Mouse (Mus musculus) lung, embryonic 16.5 days (tissue): ENCODE measurements around the gene Taf1a. TPM values are rescaled to one million over a fixed set of nuclear protein-coding genes. Genes with fewer than 3 reads are reported as not detected.
"Not testable (repeated sequence)": the region's sequence is repeated elsewhere in the genome, so short reads cannot be mapped to it uniquely, and the experiment has no call there.

Source experiments
- ATAC-seq: fragments of 200-750 bp; cut with Nextera tagmentation; 2 replicates; pipeline ENCODE4 v1.8.0; 2017; ENCODE audit warnings: low read depth, mild to moderate bottlenecking, moderate library complexity
- H3K27ac ChIP-seq: fragments of 300-500 bp; sonication (generic); 2 replicates; pipeline ENCODE4 v1.5.1; 2014; ENCODE audit warnings: mild to moderate bottlenecking, control low read depth, low read length
- H3K27me3 ChIP-seq: fragments of 300-500 bp; sonication (generic); 2 replicates; pipeline ENCODE4 v1.6.1; 2014; ENCODE audit warnings: low read depth, low read length, mixed read lengths; ENCODE audit not compliant: control insufficient read depth, insufficient read depth
- H3K36me3 ChIP-seq: fragments of 300-500 bp; sonication (generic); 2 replicates; pipeline ENCODE4 v1.6.1; 2014; ENCODE audit warnings: low read length; ENCODE audit not compliant: control insufficient read depth, insufficient read depth
- H3K4me1 ChIP-seq: fragments of 300-500 bp; sonication (generic); replicated peaks from 2 replicates; pipeline ENCODE4 v1.6.1; 2014; ENCODE audit warnings: low read length, mixed read lengths; ENCODE audit not compliant: control insufficient read depth, insufficient read depth
- H3K4me2 ChIP-seq: fragments of 300-500 bp; sonication (generic); 2 replicates; pipeline ENCODE4 v1.6.1; 2014; ENCODE audit warnings: low read depth, low read length, control low read depth
- H3K4me3 ChIP-seq: fragments of 300-500 bp; sonication (generic); 2 replicates; pipeline ENCODE4 v1.5.1; 2014; ENCODE audit warnings: mild to moderate bottlenecking, low read length, control low read depth
- H3K9ac ChIP-seq: fragments of 300-500 bp; sonication (generic); 2 replicates; pipeline ENCODE4 v1.6.1; 2014; ENCODE audit warnings: low read length, control low read depth
- H3K9me3 ChIP-seq: fragments of 300-500 bp; sonication (generic); 2 replicates; pipeline ENCODE4 v1.6.1; 2016; ENCODE audit warnings: low read length; ENCODE audit not compliant: control insufficient read depth
- WGBS: fragments of 180-500 bp; shearing (Covaris S2); extraction: QIAGEN DNeasy Blood & Tissue Kit; methylation state at CpG from one replicate; pipeline ENCODE4 v1.1.7; 2014; 5-methylcytosine and 5-hydroxymethylcytosine counted together
- polyA plus RNA-seq: library from polyadenylated mRNA; unstranded; fragments of >200 nt; fragmentation: Nextera tagmentation; extraction: Ambion mirVana; gene quantifications from 2 replicates; pipeline ENCODE4 v1.2.1, GENCODE M21; 2015

Gene Taf1a
- polyA plus RNA-seq = 20.6 and 21.5 TPM in 2 replicates

- peaks cover 8% of the 10 kb centered on the region; the same call in 1 of the 2 replicates for H3K36me3 ChIP-seq
- peak within 1 kb of the TSS; percentile 75 for H3K4me2 ChIP-seq
- H3K4me3 ChIP-seq = peak within 1 kb of the TSS; percentile 88
- peak within 1 kb of the TSS; percentile 72 for H3K9ac ChIP-seq
- no peaks in the 10 kb centered on the region for H3K9me3 ChIP-seq
- 5% methylated on average over 44 of the region's 44 CpGs for WGBS
- peaks cover 4% of the 10 kb centered on the region; the same call in 1 of the 2 replicates for H3K27me3 ChIP-seq
- peak within 1 kb of the TSS; percentile 64; the same call in 1 of the 2 replicates for H3K27ac ChIP-seq
- ATAC-seq = peak; percentile 99
- H3K4me1 ChIP-seq = peaks cover 7% of the 10 kb centered on the region
Measured at GRCm38 (mm10) chr1:183388426-183389406, at the start of gene Taf1a. Gene Taf1a (plus strand): TSS chr1:183388981.

- not testable (repeated sequence) for H3K4me2 ChIP-seq, H3K9ac ChIP-seq, H3K27ac ChIP-seq, H3K9me3 ChIP-seq, H3K4me3 ChIP-seq, ATAC-seq, H3K27me3 ChIP-seq, H3K4me1 ChIP-seq
- WGBS = 100% methylated on average over 1 of the region's 1 CpGs
- H3K36me3 ChIP-seq = peaks cover 19% of the 10 kb centered on the region
Measured at GRCm38 (mm10) chr1:183342902-183343301, 45.9 kb upstream of the Taf1a start.

- peak; percentile 98 for ATAC-seq
- Histone ChIP-seq H3K4me1 (peaks cover 8% of the 10 kb centered on the region; the same call in 1 of the 2 replicates), H3K4me3 (peak overlapping the region; percentile 81), H3K36me3 (peaks cover 15% of the 10 kb centered on the region), H3K27ac (peak overlapping the region; percentile 80), H3K9me3 (no peaks in the 10 kb centered on the region), H3K4me2 (peak overlapping the region; percentile 93), H3K9ac (peak overlapping the region; percentile 86), H3K27me3 (no peaks in the 10 kb centered on the region)
- under 1% methylated on average over 72 of the region's 72 CpGs for WGBS
Measured at GRCm38 (mm10) chr1:183344886-183345816, 43.6 kb upstream of the Taf1a start.

DNA sequence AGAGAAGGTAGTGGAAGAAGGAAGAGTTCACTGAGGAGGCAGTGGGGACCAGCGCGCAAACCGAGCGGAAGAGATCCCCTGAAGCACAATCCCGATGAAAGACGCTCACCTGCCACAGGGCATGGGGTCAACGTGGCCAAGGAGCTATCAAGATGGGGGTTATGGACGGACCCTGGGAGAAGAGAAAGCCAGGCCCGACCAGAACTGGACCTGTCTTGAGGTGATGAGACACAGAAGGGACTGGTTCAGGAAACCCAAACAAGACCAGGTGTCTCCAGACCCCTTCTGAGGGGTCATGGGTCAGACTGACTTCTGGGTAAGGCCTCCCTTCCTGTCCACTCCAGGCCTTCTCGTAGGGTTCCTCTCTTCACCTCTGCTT, 43.0 kb upstream of the Taf1a start:
- H3K4me2 ChIP-seq = peak overlapping the region; percentile 93
- H3K27ac ChIP-seq = peak overlapping the region; percentile 80
- peaks cover 20% of the 10 kb centered on the region for H3K36me3 ChIP-seq
- 2% methylated on average over 10 of the region's 10 CpGs for WGBS
- peak overlapping the region; percentile 86 for H3K9ac ChIP-seq
- H3K9me3 ChIP-seq = no peaks in the 10 kb centered on the region
- H3K27me3 ChIP-seq = no peaks in the 10 kb centered on the region
- no peak; the same call in 1 of the 2 replicates for ATAC-seq
- peaks cover 8% of the 10 kb centered on the region; the same call in 1 of the 2 replicates for H3K4me1 ChIP-seq
- H3K4me3 ChIP-seq = peak overlapping the region; percentile 81

GRCm38 (mm10) chr1:183349840-183350239, 38.9 kb upstream of the Taf1a start:
- no peak overlapping the region for H3K4me3 ChIP-seq
- H3K9me3 ChIP-seq = no peaks in the 10 kb centered on the region
- H3K27ac ChIP-seq = no peak overlapping the region
- WGBS = 20% methylated on average over 6 of the region's 6 CpGs
- peaks cover 20% of the 10 kb centered on the region for H3K36me3 ChIP-seq
- no peak overlapping the region for H3K4me2 ChIP-seq
- no peak overlapping the region for H3K9ac ChIP-seq
- no peak for ATAC-seq
- peaks cover 8% of the 10 kb centered on the region; the same call in 1 of the 2 replicates for H3K4me1 ChIP-seq
- H3K27me3 ChIP-seq = no peaks in the 10 kb centered on the region

GRCm38 (mm10) chr1:183358901-183359300, 29.9 kb upstream of the Taf1a start:
- no peak overlapping the region for H3K4me3 ChIP-seq
- no peaks in the 10 kb centered on the region for H3K9me3 ChIP-seq
- WGBS = 93% methylated on average over 3 of the region's 3 CpGs
- ATAC-seq = no peak
- H3K9ac ChIP-seq = no peak overlapping the region
- H3K4me2 ChIP-seq = no peak overlapping the region
- H3K27ac ChIP-seq = no peak overlapping the region
- H3K36me3 ChIP-seq = peaks cover 30% of the 10 kb centered on the region
- H3K4me1 ChIP-seq = no peaks in the 10 kb centered on the region; the same call in 1 of the 2 replicates
- H3K27me3 ChIP-seq = no peaks in the 10 kb centered on the region

GRCm38 (mm10) chr1:183362301-183362700, 26.5 kb upstream of the Taf1a start:
- no peak overlapping the region for H3K9ac ChIP-seq
- H3K9me3 ChIP-seq = no peaks in the 10 kb centered on the region
- ATAC-seq = no peak
- H3K27me3 ChIP-seq = no peaks in the 10 kb centered on the region
- no peak overlapping the region for H3K4me2 ChIP-seq
- H3K4me3 ChIP-seq = no peak overlapping the region
- 73% methylated on average over 5 of the region's 5 CpGs for WGBS
- no peaks in the 10 kb centered on the region; the same call in 1 of the 2 replicates for H3K4me1 ChIP-seq
- no peak overlapping the region for H3K27ac ChIP-seq
- H3K36me3 ChIP-seq = peaks cover 38% of the 10 kb centered on the region

- Histone ChIP-seq H3K27ac (no peak overlapping the region), H3K9me3 (no peaks in the 10 kb centered on the region), H3K4me2 (no peak overlapping the region), H3K9ac (no peak overlapping the region), H3K4me3 (no peak overlapping the region), H3K27me3 (no peaks in the 10 kb centered on the region), H3K36me3 (peaks cover 31% of the 10 kb centered on the region), H3K4me1 (peaks cover 5% of the 10 kb centered on the region)
- WGBS = 64% methylated on average over 14 of the region's 14 CpGs
- ATAC-seq = peak; percentile 69
Measured at GRCm38 (mm10) chr1:183362729-183363576, 25.8 kb upstream of the Taf1a start.
